Mouse (Mus musculus): Measurements from ENCODE around the gene Efna4.

Efna4 gene

DNA sequence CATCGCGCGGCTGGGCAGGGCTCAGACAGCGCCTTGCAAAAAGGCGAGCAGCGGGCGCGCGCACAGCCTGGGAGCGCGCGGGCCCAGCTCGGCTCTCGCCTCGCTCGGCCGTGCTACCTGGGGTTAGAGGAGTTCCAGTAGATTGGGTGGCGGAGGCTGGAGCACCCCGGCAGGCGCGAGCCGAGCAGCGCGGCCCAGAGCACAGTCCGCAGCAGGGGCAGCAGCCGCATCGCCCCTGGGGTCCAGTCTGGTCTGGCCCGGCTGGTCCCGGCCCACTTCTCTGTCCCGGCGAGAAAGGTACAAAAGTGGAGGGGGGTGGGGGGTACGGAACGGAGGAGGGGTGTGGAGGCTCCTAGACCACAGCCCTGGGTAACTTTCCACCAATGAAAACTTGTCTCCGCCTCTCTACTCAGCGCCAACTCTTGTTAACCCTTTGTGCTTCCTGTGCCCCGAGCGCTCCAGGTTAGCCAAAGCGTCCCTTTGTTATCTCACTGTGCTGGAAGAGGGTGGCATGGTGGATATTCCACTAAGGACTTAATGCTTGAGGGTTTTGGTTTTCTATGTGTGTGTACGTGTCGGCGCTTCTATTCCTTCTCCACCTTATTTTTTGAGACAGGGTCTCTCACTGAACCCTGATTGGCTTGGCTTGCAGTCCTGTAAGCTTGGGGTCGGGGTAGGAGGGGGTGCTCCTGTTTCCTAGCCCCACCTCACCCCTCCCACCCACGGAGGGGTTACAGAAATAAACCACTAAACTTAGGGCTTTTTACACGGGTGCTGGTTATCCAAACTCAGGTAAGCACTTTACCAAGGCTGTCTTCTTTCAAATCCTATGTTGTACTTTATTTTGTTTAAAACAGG lies at the start of gene Efna4:
Gene Efna4, minus strand, starts transcription at position 308 of the 858 bp plus-strand sequence.
- DNase-seq (ENCODE audit: low spot score in 2 of 2): peak in 1 of 2 experiments; percentile 56

DNA sequence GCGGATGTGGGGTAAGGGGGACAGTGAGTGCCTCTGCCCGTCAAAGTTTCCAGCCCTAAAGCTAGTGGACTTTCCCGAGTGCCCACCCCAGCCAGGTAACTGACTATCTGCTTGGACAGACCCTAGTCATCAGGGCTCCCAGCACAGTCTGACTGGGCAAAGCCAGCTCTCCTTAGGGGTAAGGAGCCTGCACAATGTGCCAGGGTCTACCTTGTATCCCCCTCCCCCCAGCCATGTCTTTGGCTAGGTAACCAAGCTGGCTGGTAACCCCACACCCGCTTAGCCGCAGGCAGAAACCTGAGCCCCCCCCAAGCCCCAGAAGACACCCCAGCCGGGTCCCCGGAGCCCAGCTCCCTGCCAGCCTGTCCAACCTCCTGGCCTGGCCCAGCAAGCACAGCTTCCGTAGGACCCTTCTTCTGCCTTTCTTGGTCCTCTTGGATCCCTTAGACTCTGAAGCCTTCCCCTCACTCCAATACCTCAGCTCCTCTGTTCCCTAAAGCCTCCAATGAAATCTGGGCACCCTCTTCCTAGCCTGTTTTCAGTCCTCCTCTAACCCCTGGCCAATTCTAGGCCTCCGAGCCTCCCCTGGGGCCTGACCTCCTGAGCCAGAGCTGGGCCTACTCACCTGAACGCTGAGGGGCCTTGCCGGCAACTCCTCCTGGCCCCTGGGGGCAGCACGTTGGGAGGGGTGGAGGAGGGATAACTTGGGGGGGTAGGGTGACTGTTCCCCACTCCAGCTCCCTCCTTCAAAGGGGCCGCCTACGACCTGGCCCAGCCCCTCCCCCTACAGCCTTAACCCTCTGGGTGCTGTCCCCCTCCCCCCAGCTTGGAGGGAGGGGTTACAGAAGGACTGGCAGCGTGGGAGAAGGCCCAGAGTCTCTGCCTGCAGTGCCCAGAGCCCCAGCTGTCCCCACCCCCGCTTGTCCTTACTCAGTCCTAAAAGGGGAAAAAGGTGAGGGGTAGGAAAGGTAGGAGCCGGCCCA lies 48.9 kb upstream of the Efna4 start:
- no peak for DNase-seq (ENCODE audit: low spot score in 2 of 2)

DNA sequence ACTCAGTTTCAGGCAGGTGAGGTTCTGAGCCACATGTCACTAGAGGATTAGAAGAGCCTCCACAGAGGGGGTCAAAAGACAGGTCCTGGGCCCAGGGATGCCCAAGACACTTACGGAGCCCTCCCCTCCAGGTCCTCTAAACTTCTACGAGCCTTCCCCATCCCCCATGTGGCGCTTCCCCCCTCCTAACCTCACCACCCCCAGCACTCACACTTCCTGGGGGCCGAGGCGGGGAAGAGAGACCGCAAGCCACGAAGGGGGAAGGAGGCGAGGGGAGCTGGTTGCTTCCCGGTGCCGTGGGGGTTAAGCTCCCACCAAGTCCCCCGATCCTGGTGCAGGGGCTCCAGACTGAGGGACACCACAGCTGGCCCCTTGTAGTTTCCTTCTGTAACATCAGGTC lies 47.6 kb upstream of the Efna4 start:
- DNase-seq (ENCODE audit: low spot score in 2 of 2): no peak

DNA sequence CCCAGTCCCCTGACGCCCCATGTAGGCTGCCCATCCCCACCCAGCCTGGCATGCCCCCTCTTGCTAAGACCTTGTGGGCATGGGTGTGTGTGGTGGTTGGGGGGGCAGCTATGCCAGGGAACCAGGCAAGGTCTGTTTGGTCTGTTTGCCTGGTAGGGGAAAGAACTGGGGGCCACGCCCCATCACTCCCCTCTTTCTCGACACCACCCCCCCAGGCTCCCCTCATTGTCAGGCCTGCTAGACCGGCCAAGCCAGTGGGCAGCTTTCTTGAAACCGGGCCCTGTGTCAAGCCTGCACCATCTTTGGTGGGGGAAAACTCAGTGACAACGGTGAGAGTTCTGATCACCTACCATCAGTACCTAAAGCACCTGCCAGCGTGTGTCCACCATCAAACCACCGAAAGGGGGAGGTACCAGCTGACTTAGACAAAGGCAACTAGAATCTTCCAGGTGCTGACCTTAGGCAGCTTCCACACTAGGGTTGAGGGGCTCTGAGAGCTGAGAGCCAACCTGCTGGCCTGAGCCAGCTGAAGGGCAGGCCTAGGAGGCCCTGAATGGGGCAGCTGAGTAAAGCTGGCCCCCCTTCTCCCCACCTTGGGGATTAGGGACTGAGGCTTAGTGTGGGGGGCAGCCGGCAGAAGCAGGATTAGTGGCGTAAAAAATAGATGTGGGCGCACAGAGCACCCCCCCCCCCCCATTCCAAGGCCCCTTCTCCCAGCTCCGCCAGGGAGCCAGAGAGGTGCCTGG lies 46.7 kb upstream of the Efna4 start:
- peak; percentile 75 to 77 for DNase-seq (ENCODE audit: low spot score in 2 of 2)

DNA sequence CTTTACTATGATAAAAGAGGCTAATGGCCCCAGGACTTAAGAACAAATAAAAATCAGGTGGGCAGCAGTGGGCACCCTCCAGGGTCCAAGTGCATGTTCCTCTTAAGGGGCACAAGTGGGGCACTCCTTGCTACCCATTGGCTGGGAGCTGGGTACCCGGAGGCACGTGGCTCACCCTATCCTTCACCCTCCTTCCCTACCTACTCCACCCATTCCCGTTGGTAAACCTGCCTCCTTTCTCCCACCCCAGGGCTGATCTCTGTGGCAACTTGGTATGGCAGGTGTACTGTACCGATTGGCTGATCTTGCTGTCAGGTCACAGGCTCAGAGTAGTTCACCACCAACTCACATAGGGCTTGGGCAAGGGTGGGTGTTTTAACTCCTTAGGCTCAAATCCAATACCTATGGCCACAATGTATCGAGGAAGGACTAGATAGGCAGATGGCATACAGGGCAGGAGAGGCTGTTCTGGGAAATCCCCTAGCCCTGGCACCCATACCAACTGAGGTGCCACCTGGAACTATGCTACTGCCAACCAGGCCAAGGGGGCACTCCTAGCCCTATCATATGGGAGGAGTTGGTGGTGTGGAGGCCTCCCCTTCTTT lies 45.9 kb upstream of the Efna4 start:
- no peak for DNase-seq (ENCODE audit: low spot score in 2 of 2)

DNA sequence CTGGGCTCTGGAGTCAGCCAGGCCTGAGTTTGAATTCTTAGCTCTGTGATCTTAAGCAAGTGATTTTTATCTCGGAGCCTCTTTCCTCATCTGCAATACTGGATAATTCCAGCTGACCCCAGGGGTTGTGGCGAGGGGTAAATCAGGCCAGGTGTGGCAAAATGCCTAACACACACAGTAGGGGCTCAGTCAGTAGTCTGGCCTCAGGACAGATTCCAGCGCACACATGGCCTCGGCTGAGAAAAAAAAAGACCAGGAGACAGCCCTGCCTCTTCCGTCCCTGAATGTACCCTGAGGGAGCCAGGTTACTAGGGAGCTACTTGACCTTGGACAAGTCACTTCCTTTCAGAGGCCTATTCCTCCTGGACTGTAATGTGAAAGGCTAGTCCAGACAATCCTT lies 45.1 kb upstream of the Efna4 start:
- no peak for DNase-seq (ENCODE audit: low spot score in 2 of 2)

DNA sequence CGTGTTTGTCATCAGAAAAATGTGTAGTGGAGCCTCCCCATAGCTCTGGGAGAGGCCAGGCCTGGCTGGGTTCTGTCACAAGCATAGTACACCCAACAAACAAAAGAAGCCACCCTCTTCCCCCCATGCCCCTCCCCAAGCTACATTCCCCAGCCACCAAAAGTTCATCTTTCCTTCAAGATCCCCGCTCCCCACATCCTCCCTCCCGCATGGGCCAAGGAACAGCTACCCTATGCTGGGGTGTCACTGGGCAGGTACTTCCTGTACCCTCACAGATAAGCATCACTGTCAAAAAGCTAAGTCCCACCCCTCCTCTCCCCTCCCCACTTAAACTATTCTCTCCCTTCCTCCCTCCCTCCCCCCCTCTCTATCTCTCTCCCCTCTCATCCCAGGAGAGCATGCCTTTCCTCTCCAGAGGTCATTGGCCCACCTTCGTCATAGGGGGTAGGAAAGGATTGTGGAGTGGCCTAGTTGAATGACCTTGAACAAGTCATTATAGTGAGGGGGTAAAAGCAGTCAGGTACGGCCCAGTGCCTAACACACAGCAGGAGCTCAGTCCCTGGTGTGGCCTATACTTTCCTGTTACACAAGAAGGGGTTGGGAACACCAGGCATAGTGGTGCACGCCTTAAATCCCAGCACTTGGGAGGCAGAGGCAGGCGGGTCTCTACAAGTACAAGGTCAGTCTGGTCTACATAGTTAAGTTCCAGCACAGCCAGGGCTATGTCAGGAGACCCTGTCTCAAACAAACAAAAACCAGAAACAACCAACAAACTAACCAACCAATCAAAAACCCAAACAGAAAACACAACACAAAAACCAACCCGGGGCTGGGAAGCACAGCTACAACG lies 44.4 kb upstream of the Efna4 start:
- no peak for DNase-seq (ENCODE audit: low spot score in 2 of 2)

DNA sequence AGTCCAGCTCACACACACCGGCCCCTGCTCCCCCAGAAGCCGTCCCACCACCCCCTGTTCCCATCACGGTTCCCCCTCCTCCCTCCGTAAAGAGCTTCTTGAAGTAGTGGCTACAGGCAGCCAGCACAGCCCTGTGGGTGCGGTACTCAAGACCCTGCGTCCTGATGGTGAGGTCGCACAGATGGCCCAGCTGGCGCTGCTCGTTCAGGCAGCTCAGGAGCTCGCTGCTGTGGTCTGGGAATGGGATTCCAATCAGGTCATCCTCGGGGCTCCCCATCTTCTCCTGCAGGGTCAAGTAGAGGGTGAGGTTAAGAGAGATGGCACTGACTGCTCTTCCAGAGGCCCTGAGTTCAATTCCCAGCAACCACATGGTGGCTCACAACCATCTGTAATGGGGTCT lies 43.4 kb upstream of the Efna4 start:
- no peak for DNase-seq (ENCODE audit: low spot score in 2 of 2)

DNA sequence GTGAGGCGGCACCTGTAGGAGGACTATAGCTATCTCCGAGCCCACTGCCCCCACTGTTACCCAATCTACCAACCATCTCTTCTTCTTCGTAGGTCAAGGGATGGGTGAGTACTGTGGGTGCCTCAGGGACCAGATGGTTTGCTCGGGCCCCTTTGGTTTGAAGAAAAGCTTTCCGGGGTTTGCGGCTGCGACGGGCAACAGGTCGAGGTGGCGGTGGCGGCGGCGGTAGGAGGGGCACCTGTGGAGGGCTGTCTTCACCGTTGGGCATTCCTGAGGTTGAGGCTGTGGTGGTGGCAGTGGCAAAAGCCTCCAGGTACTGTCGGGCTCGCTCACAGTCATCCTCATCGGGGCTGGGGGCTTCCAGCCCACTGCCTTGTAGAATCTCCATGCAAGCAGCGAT lies 42.9 kb upstream of the Efna4 start:
- DNase-seq (ENCODE audit: low spot score in 2 of 2): no peak

DNA sequence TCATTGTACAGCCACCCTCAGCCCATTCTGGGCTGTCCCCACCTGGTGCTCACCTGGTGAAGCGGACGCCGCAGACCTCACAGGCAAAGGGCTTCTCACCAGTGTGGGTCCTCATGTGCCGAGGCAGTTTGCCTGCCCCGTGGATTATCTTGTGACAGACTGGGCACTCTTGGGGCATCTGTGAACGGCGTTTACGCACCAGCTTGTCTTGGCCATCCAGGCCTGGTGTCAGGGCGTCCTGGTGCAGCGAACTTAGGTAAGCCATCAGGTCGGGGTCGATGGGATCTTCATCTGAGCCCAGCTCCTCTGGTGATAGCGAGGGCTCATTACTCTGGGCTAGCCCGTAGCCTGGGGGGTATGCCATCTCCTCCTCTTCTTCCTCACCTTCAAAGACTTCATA lies 42.5 kb upstream of the Efna4 start:
- DNase-seq (ENCODE audit: low spot score in 2 of 2): no peak

DNA sequence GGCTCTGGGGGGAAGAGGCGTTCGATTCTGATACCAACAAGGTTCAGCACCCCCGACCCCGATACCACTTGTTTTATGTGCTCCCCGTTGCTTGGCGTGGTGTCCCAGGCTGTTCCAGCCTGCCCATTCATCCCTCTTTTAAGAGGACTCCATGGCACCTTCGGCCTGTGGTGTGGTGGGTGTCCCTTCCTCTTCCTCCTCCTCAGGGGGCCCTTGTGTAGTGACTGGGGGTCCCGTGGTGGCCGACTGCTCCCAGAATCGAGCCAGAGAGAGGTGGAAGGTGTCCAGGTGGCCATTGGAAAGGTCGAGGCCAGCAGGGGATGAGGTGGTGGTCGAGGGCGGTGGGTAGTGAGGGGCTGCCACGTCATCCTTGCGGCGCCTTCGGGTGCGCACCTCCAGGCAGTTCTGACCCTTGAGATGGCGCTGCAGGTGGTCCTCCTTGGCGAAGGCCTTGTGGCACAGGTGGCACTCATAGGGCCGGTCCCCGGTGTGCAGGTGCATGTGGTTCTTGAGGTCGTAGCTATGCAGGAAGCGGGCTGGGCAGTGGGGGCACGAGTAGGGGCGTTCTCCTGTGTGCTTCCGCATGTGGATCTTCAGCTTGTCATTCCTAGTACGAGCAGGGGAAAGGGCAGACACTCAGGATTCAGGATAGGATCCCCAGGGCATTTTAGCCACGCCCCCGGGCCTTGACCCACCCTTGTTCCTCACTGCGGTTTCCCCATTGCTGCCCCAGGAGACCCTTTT lies 41.7 kb upstream of the Efna4 start:
- no peak for DNase-seq (ENCODE audit: low spot score in 2 of 2)

DNA sequence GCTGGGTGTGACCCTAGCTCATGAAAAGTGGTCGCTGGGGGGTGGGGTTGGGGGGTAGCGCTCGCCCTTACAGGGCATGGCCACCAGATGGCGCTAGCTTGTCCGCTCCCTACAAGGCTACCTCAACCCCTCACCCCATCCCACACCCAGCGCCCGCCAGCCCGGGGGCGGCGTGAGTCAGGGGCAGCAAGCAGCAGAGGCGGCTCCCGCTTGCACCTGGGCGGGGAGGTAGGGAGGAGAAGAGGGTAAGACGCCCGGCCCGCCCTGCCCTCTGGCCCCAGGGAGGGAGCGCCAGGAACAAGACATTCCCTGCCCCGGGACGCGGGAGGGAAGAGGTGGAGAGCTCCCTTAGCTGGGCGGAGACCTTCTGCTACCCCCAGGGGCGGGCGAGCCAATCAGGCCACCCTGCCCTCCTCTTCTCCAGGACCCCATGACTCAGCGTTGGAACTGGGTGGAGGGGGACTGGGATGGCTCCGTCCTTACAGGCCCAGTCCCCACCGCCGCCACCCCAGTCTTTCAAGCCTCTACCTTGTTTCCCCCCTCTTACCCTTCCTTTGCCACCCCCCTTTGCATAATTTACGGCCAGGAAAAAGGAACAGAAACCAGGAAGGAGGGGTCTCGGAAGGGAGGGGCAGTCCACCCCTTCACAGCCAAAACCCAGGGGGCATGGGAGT lies 40.7 kb upstream of the Efna4 start:
- DNase-seq (ENCODE audit: low spot score in 2 of 2): peak; percentile 82 to 86

DNA sequence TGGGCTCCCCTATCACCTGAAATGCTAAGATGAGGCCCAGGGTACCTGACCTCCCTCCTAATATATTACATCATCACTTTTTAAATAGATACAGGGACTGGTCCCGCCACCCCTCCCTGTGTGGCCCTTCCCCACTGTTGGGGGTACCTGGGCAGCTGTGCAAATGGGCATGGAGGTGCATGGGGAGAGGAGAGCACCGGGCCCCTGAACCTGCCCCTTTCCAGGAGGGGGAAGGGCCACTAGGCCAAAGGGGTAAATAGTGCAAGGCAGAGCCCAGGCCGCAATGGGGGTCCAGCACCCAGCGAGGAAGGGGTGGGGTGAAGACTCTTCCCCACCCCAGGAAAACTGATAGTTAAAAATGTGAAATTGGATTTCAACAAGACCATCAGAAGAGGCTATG lies 40.0 kb upstream of the Efna4 start:
- DNase-seq (ENCODE audit: low spot score in 2 of 2): no peak

DNA sequence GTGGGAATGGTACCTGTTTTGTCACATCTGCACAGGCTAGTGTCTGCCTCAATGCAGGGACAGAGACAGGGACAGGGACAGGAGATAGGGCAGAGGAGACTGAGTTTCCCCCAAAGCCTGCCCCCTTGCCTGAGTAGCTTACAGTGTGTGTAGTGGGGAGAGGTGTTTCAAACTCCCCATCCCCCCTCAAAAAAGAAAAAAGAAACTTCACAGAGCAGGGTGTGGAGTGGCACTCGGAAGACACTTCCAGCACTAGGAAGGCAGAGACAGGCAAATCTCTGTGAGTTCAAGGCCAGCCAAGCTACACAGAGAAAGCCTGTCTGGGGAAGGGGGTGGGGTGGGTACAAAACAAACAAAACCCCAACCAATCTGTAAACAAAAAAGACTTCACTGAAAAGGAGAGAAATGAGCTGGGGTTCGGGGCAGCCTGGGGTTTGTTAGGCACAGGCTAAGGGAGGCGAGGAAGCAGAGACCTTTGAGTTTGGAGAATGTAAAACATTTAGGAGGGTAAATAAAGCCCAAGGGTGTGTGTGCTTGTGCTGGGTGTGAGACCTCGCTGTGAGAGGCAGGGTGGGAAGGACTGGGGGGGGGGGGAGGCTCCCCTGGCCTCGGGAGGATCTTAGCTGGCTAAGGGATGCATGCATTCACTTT lies 35.9 kb upstream of the Efna4 start:
- no peak for DNase-seq (ENCODE audit: low spot score in 2 of 2)

DNA sequence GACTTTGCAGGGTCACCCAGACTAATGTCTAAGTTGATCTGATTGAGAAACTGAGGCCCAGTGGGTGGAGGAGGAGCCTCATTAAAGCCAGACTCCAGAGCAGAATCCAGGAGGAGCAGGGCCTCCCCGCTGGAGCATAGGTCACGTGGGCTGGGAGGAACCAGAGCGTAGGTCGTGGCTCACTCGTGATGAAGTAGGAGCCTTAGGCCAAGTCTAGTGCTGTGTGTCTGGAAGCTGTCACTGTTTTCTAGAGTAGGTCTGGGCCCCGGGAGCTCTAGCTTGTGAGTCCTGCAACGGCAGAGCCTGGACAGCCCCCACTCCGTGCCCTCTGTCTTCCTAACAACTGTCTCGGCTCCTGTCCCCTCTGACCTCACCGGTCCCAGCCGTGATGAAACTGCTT lies 29.5 kb upstream of the Efna4 start:
- no peak for DNase-seq (ENCODE audit: low spot score in 2 of 2)

DNA sequence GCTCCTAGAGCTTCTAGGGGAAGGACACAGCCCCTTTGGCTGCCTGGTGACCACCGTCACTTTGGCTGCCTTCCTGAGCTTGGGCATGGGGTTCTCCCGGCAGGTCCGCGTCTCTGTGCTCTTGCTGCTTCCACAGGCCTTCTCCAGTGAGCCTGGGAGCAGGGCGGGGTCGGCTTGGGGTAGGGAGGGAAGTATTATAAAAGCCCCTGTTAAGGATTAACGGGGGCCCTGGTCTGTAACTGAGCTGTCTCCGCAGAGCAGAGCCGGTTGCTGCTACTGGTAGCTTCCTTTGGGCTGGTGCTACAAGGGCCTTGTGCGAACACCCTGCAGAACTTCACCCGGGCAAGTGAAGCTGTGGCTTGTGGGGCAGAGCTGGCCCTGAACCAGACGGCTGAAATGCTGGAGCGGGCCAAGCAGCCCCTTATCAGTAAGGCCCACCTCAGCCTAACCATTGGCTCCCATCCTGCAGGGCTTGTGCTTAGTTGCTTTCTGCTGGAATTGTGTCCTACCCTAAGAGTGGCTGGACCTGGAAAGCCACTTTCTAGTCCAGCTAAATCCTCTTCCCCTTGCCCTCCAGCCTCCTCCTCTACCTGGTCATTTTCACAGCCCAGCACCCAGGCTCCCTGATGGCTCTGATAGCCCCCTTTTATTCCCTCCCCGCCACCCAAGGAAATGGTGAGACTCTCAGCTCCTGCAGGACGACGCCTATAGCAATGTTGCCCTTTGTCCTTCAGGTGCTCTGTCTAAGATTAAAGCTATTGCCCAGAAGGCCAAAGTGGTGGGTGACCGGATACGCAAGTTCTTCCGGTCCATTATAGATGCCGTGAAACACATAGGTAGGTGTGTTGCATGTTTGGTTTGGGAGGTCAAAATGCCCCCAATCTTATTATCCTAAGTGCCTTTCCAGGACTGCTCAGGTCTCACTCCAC lies 27.9 kb upstream of the Efna4 start:
- no peak for DNase-seq (ENCODE audit: low spot score in 2 of 2)

DNA sequence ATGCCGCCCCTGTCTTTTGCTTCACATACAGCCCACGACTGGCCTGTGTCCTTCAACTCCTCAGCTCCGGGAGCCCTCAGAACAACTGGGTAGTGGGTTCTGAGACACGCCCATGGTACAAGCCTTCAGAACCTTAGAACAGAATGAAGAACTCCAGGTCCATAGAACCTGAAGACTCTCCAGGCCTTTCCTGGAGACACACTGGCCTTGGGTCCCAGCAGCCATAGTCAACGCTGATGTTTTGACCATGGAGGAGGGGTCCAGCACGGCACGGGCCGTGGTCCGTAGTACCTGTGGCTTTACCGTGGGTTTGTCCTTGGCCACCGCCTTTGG lies 27.3 kb upstream of the Efna4 start, which contains the start of gene Dcst1:
Gene Dcst1, minus strand, starts transcription at position 101 of the 333 bp plus-strand sequence.
- no peak for DNase-seq (ENCODE audit: low spot score in 2 of 2)

DNA sequence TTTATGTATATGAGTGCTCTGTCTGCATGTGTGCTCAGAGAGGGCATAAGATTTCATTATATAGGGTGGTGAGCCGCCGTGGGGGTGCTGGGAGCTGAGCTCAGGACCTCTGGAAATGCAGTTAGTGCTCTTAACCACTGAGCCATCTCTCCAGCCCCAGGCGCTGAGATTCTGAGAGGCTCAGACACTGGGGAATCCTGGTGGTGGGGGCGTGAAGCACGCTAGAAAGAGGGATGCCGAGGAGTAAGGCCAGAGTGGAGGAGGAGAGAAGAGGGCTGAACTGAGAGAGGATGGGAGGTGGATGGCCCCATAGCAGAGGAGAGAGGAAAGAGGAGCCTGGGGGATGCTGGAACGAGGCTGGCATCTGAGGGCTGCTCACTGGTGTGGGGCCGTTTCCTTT lies 26.8 kb upstream of the Efna4 start:
- DNase-seq (ENCODE audit: low spot score in 2 of 2): no peak
